Mouse (Mus musculus) kidney, adult 11 months (tissue): ENCODE results near the gene Galnt18.
A peak's percentile ranks its signal among the peaks of the same experiment; 100 is the strongest.

ENCODE experiments used
- DNase-seq: peaks from one replicate; pipeline ENCODE4 v3.0.0; 2022

Gene Galnt18

GRCm38 (mm10) chr7:111712797-111713196, 67.0 kb downstream of the Galnt18 start:
- no peak for DNase-seq

- no peak for DNase-seq
These were observed 68.5 kb downstream of the Galnt18 start for GRCm38 (mm10) chr7:111711045-111711808.

- no peak for DNase-seq
These were observed 69.5 kb downstream of the Galnt18 start for GRCm38 (mm10) chr7:111710311-111710710.

DNA sequence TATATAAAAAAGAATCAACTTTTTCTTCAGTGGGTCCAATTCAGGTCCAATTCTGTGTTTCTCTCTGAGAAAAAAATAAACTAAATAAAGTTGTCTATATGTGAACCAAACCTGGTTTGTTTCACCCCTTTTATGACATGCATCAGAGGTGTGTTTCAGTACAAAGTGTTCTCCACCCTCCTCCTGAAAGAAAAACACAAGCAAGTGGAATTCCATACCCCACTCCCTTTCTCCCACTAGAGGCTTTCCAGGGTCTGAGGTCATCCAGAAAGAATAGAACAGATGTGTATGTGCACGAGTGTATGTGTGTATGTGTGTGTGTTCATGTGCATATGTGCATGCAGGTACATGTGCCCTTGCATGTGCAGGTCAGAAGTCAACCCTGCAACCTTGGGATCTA, 71.2 kb downstream of the Galnt18 start:
- DNase-seq = no peak

- no peak for DNase-seq
These were observed 76.8 kb downstream of the Galnt18 start for GRCm38 (mm10) chr7:111702961-111703360.

- DNase-seq = no peak
These were observed 78.0 kb downstream of the Galnt18 start for GRCm38 (mm10) chr7:111701788-111702187.

GRCm38 (mm10) chr7:111699446-111699845, 80.3 kb downstream of the Galnt18 start:
- DNase-seq = no peak

DNA sequence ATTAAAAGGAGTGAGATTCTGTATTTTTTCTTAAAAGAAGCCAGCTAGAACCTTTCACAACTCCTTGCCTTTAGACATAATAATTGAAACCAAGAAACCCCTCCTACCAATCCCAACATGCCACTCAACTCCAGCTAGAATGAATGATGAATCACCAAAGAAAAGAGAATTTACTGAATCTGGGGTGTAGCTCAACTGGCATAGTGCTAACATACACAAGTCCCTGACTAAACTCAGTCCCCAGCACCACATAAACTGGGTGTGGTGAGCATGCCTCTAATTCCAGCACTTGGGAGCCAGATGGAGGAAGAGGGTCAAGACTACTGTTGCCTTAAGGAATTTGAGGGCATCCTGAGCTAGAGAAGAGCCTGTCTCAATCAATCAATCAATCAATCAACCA, 83.6 kb downstream of the Galnt18 start:
- no peak for DNase-seq

DNA sequence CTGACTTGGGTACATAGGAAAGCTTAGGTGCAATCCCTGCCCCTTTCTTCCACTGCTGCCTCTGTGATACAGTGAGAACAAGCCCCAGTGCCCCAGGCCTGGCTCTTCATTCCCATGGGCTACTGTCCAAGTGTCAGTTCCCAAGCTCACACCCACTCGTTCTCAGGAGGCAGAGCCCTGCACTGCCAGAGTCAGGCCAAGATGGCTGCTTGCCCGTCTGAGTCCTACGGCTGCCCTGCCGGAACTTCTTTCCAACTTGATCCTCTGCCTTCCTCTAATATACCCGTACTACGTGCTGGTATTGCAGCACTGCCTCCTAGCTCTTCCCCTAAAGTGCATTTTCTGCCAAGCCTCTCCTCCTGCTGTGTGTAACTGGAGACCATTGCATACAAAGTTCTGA, 85.5 kb downstream of the Galnt18 start:
- DNase-seq = no peak

GRCm38 (mm10) chr7:111692641-111693261, 87.0 kb downstream of the Galnt18 start:
- no peak for DNase-seq

- DNase-seq = no peak
These were observed 99.7 kb downstream of the Galnt18 start for GRCm38 (mm10) chr7:111680108-111680507.

- DNase-seq = no peak
These were observed 103.3 kb downstream of the Galnt18 start for GRCm38 (mm10) chr7:111676483-111676882.

DNA sequence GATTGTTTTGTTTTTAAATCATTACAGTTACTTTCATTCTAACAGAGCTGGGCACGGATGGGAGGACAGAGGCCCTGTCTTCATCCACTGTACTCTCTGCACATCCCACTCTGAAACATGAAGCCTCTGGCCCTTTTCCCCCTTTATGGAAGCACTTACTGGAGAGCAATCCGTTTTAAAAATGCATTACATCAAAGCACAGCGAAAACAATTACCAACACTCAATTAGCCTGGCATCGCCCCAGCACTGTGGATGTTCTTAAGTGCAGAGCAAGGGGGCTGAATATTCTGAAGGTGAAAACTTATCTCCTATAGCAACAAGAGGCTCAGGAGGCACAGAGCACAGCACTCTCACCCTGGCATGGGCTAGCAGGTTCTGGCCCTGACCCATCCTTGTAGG, 107.3 kb downstream of the Galnt18 start:
- no peak for DNase-seq

DNA sequence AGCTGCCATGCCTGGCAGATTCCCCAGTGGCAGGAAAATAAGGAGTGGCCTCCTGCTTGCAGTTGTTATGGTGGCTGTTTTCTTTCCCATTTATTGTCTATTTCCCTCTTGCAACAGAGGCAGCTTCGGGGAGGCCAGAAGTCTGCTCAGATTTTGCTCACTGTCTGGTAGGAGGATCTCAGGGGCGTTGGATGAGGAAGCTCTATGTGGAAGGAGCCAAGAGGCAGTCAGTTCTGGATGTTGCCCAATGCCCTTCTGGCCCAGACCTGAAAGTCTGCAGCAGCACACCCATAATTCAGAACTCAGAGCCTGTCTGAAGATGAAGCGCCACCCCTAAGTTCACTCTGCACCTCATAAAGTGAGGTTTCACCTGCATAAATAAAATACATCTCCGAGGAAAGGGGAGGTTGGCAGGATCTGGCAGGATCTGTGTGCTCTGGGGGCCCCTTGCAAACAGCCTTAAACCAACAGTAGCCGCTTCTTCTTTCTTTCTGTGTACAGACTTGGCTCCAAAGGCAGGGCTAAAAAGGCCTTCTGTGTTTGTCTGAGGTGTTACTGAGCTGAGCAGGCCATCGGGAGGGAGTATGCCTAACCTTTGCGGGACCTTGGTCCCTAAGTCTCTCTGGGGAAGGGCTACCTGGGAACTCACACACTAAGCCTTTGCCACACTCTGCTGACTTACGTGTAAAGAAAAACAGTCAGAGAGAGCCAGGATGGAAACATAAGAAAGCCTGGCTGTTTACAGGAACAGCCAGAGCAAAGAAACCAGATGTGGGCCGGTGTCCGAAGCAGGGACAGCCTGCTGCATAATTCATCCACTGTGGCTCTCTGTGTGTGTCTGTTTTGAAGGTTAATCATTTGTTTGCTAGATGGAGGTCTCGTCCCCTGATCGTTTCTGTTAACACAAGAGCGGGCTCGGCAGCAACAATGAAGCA, 116.4 kb downstream of the Galnt18 start:
- DNase-seq = peak; percentile 19

GRCm38 (mm10) chr7:111658579-111658978, 121.2 kb downstream of the Galnt18 start:
- DNase-seq = no peak

GRCm38 (mm10) chr7:111655002-111655401, 124.8 kb downstream of the Galnt18 start:
- DNase-seq = no peak

DNA sequence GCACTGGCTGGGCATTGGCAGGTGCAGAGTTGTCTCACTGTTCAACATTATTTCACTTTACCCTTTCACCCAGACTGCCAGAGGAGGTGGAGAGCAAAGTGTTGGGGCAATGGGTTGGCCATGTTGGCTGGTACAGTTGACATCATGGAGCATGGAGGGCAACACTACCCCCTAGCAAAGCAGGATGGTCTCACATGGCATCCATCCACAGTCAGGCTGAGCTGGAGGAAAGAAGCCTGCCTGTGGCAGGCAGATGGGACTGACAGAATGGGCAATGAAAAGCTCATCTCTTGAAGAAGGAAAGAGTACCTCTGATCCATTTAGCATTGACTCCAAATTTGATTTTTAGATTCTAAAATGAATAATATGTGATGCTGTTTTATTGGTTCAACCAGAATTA, 125.3 kb downstream of the Galnt18 start:
- DNase-seq = no peak

DNA sequence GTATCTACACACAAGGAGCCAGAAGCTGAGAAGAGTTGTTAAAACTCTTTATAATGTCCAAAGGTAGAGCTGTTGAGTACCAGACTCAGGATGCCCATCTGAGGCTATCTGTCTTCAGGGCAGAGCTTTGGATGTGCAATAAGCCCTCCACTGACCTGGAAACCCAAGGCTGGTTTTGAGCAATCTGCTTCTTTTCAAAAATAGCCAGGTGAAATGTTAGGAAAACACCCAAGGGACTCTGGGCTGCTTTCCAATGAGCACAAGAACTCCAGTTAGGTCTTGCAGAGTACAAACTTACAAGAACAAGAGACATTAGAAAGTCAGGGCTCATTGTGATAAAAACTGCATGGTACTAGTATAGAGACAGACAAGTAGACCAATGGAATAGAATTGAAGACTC, 135.4 kb downstream of the Galnt18 start:
- DNase-seq = no peak

DNA sequence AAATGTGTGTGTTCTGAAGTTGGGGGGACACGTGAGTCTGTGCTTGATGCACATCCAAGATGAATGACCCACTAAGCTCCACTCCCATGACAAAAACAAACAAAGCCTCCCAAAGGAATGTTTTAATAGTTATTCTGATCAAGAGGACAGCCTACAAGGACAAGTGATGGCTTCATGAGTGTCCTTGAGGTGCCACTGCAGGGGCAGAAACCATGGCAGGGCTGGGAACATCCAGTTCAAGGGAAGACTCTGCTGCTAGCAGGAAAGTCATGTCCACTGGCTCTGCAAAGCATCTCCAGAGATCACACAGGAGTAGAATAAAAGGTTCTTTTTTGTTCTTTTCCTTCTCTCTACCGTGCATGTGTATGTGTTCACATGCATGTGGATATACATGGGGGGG, 140.9 kb downstream of the Galnt18 start:
- DNase-seq = no peak

DNA sequence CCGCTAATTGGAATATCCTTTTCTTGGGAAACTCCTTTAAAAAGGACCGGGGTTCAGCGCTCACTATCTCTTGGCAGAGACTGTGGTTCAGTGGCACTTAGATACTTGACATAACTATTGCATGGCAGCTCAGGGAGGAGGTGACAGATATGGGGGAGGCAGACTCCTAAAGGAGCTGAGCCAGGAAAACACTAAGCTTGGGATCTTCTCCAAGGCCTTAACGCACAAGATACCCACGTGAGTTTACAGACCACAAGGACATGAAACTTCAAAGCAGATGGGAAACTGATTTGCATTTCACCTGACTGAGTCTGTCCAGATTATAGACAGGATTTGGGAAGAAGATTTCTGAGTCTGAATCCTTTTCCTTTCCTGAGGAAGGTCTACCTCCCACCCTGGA, 141.3 kb downstream of the Galnt18 start:
- no peak for DNase-seq

DNA sequence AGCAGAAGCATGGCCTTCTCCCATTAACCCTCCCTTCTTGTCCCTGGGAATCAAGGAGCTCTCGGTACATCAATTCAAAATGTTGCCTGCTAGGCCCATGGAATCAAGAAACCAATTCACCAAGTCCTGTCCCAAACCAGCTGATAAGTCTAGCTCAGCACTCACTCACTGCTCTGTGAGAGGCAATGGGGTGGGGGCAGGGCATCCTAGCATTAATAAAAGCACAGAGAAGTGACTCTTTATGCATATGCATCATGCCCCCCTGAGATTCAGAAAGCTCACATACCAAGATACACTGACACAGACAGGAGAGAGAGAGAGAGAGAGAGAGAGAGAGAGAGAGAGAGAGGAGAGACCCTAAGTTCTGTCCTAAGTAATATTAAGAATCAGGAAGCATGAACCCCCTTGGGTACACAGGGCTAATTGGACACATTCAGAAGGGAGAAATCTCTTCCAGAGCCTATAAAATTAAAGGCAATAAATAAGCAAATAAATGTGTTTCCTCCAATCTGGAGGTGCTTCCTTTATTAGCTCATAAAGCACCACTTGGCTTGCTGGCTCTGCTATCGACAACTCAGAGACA, 141.8 kb downstream of the Galnt18 start:
- no peak for DNase-seq

- DNase-seq = no peak
These were observed 143.3 kb downstream of the Galnt18 start for GRCm38 (mm10) chr7:111636503-111636902.

- peak; percentile 41 for DNase-seq
These were observed 148.5 kb downstream of the Galnt18 start for GRCm38 (mm10) chr7:111631265-111631664.
